Mouse (Mus musculus) skeletal muscle tissue, adult 2 months (tissue): ENCODE measurements around the gene Pik3c2b.

Experiments
- DNase-seq: peaks from one replicate; pipeline ENCODE4 v3.0.0-alpha.2; 2012; ENCODE audit warnings: low read depth, low spot score

Gene Pik3c2b

DNA sequence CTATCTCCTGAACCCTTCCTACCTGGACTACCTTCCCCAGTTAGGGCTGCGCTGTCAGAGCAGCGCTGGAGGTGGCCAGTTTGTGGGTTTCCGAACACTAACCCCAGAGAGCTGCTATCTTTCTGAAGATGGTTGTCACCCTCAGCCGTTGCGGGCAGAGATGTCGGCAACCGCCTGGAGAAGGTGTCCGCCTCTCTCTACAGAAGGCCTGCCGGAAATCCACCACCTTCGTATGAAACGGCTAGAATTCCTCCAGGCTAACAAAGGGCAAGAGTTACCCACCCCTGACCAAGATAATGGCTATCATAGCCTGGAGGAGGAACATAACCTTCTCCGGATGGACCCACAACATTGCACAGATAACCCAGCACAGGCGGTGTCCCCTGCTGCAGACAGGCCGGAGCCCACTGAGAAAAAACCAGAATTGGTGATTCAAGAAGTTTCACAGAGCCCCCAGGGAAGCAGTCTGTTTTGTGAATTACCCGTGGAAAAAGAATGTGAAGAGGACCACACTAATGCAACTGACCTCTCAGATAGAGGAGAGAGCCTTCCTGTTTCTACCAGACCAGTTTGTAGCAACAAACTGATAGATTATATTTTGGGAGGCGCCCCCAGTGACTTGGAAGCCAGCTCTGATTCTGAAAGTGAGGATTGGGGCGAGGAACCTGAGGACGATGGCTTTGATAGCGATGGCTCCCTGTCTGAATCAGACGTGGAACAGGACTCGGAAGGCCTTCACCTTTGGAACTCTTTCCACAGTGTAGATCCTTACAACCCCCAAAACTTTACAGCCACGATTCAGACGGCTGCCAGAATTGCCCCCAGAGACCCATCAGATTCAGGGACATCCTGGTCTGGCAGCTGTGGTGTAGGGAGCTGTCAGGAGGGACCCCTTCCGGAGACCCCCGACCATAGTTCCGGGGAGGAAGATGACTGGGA lies 87.2 kb downstream of the Pik3c2b start:
- DNase-seq = no peak

- DNase-seq = no peak
Observed at GRCm38 (mm10) chr1:133133425-133133824, 88.0 kb downstream of the Pik3c2b start.

DNA sequence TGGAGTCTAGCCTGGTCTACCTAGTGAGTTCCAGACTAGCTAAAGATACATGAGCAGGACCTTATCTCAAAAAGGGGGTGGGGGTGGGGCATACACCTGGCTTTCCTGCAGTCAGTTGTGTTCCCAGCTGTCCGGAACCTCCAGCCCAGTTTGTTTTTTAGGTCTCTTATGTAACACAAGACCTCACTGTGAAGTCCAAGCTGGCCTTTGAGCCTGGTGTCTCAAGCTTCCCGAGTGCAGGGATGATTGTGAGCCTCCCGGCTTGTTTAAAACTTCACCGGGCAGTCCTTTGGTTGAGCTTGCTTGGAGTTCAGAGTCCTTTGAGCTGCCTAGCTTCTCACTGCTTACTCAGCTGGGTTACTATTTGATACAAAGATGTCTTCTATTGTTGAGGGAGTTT lies 88.6 kb downstream of the Pik3c2b start:
- peak; percentile 71 for DNase-seq

GRCm38 (mm10) chr1:133134881-133135280 lies 89.4 kb downstream of the Pik3c2b start:
- no peak for DNase-seq

GRCm38 (mm10) chr1:133135808-133136207 lies 90.3 kb downstream of the Pik3c2b start:
- DNase-seq = no peak

DNA sequence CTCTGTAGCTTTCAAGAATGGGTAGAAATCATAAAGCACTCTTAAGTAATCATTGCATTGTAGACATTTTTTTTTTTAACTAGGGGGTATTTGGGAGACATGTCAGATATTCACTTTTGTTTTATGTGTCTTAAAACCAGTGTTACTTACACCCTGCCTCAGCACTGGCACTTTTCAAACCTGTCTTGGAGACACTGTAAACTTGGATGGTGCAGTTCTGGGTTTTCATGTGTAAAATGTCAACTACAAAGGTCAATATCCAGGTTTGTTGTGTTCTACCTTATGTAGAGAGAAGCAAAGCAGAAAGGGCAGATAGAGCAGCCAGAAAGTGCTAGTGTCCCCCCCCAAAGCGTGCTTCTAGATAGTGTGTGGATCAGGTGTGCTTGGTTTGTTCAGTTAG lies 92.9 kb downstream of the Pik3c2b start:
- DNase-seq = no peak

- no peak for DNase-seq
Observed at GRCm38 (mm10) chr1:133146014-133147009, 100.8 kb downstream of the Pik3c2b start.

DNA sequence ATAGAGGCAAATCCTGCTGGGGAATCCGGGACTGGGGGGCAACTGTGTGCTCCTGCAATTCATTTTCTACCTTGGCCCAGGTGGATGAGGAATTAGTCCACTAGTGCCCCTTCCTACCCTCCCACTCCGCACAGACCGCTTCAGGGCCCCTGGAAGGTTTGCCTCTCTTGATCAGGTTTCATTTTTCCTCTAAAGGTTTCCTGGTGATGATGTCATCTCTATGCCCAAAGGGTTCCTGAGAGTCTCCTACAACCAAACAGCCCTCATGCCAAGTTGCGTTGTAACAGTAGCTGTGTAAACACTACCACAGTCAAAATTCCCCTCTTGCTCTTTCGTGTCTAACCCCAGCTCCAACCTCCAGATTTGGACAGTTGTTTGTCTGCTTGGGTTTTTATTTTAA lies 101.9 kb downstream of the Pik3c2b start:
- DNase-seq = no peak

DNA sequence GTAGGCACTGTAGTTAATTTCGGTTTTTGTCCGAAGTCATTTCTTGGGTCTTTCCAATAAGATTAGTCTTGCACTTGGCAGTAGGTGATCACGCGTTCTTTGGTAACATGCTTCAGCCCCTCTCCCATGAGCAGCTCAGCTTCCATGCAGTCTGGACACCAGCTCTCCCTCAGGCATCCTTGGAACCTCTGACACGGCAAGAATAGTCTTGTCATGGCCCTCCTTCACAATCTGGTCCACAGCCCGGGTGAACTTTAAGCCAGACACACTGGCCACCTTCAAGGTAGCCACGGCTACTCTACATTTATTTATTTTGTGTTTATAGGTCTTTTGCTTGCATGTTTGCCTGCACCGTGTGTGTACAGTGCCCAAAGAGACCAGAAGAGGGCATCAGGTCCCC lies 102.7 kb downstream of the Pik3c2b start:
- no peak for DNase-seq

DNA sequence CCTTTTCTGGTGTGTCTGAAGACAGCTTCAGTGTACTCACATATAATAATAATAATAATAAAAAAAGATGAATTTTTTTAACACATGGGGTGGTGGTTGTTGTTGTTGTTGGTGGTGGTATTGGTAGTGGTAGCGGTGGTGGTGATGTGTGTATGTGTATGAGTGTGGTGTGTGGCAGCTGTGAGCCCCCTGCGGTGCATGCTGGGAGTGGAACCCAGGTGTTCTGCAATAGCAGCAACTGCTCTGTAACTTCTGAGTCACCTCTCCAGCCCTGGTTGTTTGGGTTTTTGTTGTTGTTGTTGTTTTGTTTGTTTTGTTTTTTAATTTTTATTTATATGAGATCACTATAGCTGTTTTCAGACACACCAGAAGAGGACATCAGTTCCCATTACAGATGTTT lies 105.1 kb downstream of the Pik3c2b start:
- DNase-seq = no peak

- no peak for DNase-seq
Observed at GRCm38 (mm10) chr1:133152213-133152612, 106.7 kb downstream of the Pik3c2b start.

GRCm38 (mm10) chr1:133155270-133155669 lies 109.8 kb downstream of the Pik3c2b start:
- no peak for DNase-seq
